Mouse (Mus musculus) E14TG2a.4 (cell line): ENCODE results near the gene Large2.

Experiments
- CTCF ChIP-seq: conservative IDR thresholded peaks from 2 replicates; pipeline ENCODE4 v1.5.1; 2014; ENCODE audit warnings: low read length
- NANOG ChIP-seq: IDR thresholded peaks from 2 replicates; pipeline ENCODE4 v1.6.1; 2014; ENCODE audit warnings: borderline replicate concordance, low read length, mixed read lengths

DNA sequence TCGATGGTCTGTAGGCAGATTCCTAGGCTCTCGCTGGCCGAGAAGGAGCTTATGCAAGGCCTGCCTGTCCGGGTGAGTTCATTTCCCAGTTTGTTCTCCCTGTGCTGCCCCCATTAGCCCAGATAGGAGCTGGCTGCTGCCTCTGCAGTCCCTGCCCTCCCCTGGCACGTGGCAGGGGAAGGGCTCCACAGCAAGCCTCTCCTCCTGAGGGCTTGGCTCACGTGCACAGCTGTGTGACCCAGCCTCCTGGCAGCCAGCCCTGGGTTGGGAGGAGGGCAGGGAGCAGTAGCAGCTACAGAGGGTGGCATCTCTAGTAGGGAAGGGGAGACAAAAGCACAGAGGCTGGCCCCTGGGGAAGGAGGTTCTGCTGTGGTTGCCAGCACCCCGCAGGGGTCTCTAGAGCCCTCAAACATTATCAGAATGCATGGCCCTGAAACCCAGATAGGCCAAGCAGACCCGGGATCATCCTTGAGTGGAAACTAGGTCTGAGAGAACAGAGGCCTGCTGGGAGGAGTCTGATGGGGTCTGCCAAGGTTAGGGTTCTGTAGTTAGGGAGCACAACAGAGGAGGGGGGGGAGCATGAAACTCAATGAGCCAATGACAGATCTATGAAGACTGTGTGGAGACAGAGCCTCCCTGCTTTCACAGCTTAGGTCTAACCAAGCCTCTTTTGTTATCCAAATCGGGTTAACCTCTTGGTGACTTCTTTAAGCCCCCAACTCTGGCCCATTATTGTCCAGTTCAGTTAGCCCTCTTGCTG lies 49.2 kb upstream of the Large2 start:
- TF ChIP-seq CTCF = no peak
- TF ChIP-seq NANOG = no peak
